Mouse (Mus musculus): Measurements from ENCODE around the gene Mpi.

The Mpi gene

DNA sequence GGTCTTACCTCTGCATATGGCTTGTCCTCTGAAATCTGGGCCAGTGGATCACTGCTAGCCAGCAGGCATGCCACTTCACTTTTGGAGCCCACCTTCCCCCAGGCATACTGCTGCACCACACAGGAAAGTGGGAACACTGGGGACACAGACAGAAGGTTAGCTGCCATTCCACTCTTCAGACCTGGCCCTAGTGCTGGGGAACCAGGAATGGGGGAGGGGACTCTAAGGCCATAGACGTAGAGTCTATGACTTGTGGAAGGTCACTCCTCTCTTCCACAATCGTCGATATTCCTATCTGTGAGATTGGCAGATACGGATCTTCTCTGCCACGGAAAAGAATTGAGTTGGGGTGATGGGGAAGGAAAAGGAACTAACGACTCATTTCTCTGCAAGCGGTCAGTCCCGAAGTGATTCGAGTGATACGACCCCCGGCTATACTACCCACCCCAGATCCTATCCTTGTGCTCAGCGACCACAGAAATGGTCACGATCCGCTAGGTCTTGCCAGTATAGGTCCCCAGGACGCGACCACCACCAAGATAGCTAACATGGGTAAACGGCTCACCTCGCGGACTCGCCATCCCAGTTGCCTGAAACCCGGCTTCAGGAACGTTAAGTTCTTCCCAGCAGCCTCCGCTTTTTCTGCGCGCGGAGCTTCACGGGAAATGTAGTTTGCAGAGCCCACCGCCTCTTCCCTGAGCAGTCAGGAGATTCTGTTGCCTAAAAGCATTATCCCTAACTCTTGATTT is at the start of gene Mpi:
Mpi (minus strand) TSS at position 625 of the 749 bp plus-strand sequence.
- DNase-seq, result peak in 1 of 2 experiments; percentile 33

DNA sequence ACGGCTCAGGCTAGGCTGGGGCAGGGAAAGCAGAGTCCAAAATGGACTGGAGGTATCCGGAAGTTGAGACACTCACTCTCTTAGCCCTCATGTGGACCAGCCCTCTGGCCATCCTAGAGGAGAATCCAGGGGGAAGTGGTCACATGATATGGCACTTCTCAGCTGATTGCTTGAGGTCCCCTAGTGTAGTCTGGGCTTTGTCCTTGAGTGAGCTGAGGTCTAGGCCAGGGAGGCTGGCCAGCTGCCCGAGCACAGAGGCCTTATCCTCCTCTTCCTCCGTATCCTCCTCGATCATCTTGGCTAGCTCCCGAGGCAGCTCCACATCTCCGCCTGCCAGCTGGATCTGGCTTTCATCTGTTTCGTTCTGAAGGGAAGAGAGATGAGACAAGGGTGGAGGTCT is 49.5 kb upstream of the Mpi start:
- no peak for DNase-seq

DNA sequence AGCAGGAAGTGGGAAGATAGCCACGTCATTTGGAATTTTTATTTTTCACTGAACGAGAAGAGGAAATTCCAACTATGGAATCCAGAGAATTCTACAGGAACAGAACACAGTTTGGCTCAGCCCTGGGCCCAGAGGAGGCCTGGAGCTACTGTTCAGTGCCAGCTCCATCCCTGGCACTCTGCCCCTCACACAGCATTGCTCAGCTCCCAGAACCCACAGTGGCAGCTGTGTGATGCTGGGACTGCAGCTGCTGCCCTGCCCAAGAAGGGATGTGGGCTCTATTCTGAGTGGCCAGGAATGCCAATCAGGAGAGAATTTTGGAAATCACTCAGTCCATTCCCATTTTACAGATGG is 48.8 kb upstream of the Mpi start:
- no peak for DNase-seq

DNA sequence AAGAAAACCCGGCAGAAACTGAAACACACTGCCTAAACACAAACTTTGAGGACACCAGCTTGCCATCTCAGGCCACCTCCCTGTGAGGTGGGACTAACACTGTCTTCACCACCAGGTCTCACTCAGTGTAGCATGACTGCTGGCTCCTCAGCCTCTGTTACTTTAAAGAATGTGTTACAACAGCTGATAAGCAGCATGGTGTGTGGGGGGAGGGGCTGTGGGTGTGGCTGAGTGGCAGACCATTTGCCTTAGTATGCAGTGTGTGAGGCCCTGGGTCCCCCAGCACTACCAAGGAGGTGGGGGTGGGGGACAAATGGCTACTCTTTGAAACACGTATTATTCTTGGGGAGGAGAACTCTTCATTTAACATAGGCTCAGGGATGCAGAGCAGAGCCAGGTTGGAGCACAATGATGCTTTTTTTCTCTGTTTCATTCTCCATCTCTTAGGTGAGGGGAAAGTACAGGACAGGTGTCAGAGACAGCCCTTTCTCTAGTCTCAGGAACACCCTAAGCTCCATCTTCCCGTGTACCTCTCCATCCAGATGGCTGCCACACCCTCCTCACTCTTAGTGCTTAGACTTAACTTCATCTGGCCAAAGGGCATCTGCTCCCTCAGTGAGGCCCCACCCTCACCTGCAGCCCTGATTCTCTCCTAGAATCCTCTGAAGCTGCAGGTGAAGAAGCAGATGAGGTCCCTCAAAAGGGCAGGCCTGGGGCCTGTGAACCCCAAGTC is 48.2 kb upstream of the Mpi start:
- no peak for DNase-seq

DNA sequence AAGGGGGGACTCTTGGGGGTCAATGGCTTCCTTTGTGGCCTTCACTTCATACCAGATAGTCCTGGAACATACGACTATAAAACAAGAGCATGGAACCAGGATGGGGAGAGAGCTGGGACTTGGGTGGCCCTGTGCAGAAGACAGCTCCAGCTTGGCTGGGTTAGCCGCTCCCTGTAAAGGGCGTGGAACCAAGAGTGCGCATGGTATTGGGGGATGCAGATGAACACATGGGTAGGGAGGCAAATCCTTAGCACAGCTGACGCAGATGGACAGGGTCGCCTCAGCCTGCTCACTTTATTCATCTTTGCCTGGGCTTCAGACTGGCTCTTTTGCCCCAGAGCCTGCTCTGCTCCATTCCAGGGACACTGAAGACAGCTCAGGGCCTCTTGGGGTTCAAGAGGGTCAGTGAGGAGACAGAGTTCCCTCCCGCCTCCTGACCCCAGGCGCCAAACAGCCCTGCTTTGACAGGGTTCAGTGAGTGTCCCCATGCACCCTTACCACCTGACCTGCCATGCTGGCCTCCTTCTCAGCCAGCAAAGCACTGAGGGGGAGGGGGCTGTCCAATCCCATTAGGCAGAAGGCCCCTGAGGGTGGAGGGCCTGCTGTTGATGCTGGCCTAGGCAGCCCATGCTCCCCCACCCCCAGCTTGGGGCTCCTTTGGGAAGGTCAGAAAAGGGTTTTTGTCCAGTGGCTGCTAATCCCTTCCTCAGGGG is 46.4 kb upstream of the Mpi start:
- DNase-seq, result no peak

DNA sequence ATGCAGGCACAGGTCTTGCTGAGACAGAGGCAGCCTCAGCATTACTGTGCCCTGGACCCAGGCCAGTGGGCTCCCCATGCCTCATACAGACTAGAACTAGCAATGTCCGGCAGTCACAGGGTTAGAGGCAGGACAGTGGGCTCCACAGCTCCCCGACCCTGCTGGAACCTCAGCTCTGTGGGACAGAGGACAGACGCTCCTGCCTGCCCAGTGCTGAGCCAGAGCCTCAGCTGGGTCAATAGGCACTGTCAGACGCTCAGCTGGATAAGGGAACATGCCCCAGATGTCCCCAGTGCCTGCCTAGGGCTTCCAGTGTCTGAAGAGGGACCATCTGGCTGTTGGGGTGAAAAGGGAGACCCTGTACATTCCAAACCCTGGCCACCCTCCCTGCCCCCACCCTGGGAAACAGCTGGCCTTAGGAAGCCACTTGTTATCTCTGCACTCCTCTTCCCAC is 45.4 kb upstream of the Mpi start:
- no peak for DNase-seq

DNA sequence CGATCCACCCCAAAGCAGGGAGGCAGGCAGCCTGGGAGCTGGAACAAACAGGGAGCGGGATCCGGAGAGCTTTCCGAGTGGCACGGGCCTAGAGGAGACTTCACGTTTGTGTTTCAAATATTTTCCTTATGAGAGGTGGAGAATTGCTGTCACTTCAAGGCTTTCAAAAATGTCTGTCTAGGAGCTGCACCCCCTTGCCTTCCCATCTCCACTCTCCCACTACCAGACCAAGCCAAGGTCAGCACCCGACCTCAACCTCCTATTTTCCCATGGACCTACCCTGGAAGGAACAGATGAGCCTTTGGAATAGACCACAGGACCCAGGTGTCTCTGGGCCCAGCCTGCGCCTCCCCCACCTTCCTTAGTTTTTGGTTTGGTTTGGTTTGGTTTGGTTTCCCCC is 44.7 kb upstream of the Mpi start:
- DNase-seq, result no peak

DNA sequence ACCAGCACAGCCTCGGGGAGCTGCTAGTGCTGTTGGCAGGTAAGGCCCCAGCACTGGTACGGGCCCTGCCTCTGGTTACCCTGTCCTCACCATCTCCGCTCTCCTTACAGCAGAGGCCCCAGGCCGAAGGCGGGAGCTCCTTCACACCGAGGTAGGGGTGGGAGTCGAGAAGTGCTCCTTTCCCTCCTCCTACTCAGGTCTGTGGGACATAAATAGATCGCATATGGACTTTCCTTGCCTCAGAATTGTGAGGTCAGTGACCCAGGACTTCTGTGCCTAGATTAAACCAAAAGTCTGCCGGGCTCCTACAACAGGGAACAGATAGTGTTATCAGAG is 41.6 kb upstream of the Mpi start:
- DNase-seq, result no peak

DNA sequence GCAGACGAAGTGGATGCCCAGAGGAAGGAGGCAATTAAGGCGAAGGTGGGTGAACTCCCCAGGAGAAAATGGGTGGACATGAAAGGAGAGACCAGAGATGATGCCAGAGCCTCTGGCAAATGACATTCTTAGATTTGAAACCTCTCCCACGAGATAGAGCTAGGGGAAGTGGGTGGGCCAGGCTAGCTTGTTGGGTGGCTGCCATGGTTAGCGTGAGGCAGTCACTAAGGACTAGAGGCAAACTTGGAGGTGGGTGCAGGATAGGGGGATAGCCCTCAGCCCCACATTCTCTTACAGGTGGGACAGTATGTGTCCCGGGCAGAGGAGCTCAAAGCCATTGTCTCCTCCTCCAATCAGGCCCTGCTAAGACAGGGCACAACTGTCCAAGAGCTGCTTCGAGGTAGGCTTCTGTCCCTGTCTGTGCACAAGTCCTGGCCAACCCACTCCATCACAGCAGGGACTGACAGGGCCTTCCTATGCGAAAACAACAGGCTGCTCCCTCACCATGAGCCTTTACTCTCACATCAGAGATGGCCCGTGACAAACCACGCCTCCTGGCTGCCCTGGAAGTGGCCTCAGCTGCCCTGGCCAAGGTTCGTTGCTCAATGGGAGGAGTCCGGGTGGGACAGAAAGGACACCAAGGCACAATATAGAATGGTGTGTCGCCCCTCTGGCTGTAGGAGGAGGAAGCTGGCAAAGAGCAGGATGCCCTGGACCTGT is 41.1 kb upstream of the Mpi start:
- DNase-seq, result no peak

DNA sequence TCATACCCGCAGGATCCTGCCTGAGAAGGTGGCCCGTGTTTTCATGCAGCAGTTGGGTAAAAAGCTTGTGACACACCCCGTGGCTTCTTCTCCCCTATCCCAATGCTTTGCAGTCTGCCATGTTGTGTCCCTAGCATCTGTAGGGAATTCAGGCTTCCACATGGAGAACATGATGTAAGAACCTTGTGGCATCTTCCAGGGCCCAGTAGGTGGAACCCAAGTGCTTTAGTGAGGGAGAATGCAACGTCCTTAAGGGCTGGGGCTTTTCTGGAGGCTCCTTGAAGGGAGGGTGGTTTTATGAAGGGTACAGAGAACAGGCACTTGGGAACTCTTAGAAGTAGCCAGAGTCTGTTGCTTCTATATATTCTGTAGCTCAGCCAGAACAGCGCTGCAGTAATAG is 38.2 kb upstream of the Mpi start:
- no peak for DNase-seq

DNA sequence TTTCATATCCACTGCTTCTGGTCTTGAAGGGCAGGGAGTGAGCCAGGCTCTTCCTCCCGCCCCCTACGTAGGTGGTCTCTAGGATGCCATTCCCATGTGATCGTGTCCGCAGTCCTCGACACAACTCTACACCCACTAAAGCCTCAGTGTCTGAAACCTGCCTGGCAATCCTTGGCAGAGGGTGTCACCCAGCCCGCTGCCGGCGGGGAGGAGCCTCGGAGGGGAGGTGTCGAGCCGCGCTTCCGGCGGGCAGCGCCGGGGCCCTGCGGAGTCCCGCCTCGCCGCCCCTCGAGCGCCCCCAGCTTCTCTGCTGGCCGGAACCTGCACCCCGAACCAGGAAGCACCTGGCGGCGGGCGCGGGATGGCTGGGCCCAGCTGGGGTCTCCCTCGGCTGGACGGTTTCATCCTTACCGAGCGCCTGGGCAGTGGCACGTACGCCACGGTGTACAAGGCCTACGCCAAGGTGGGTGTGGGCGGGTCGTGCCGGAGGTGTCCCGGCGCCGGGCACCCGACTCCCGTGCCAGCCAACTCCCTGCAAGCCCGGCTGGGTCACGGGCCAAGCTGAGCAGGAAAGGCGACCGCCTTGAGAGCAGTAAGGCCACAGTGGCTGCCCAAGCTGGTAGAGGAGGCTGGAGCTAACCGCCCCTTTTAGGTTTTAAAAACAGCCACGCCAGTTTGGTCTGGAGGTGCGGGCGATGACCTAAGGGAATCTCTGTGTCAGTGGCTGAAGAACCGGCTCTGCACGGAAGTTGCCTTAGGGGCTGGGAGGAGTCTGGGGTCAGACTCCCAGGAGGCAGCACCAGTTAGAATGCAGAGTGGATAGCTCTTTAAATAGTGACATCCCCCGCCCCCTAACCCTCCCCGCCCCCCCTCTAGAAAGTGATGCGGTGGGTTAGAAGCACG is 36.9 kb upstream of the Mpi start, which contains the start of gene Ulk3:
Ulk3 (plus strand) TSS at position 229 of the 903 bp plus-strand sequence.
- peak; percentile 84 for DNase-seq

DNA sequence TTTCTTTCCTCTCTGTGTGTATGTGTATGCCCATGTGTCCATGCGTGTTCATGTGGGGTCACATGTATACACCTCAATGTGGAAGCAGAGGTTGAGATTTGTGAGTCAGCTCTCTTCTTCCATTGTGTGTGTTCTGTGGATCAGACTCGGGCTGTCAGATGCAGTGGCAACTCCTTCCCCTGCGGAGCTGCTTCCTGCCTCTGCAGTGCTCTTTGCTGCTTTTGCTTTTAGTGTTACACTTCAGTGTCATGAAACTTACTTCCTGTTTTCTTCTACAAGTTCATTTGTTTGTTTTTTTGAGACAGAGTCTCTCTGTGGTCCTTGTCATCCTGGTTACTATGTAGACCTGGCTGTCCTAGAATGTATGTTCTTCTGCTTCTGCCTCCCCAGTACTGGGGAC is 32.4 kb upstream of the Mpi start:
- no peak for DNase-seq

DNA sequence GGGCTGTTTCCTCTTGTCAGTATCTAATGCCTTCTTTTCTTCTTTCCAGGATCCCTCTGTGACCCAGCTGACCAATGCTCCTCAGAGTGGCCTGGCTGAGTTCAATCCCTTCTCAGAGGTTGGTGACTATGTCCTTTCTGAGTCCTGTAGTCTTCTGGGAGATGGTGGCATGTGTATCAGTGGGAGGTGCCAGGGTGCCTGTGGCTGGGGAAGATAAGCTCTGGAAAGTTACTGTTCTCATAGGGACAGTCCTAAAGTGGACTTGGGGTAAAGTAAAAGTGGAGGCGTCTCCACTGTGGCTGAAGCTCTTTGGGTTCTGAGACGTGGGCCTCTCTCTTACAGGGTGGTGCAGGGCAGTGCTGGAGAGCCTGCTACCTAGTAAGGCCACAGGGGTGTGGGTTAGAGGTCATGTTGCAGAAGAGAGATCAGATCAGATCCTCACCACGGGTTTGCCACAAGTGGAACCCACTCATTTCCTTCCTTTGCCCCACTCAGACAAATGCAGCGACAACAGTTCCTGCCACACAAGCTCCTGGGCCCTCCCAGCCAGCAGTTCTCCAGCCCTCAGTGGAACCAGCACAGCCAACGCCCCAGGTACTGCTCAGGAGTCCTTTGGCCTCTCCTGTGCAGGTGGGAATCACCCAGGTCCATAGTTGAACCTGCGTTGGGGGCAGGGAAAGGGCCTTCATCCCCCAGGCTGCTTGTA is 24.7 kb upstream of the Mpi start:
- no peak for DNase-seq

DNA sequence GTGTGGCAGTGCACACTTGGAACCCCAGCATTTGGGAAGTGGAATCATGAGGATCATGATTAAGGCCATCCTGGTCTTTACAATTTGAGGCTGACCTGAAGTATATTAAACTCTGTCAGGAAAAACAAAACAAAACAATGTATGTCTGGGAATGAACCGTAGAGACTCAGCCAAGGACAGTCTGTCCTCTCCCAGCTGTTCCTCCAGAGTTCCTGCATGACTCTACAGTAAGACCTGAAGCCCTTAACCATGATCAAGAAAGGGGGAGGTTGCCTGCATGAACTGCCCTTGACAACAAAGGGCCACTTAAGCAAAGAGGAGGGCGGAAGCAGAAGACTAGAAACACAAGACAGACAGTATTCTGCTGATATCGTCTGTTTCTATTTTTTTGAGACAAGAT is 23.0 kb upstream of the Mpi start:
- DNase-seq, result no peak

DNA sequence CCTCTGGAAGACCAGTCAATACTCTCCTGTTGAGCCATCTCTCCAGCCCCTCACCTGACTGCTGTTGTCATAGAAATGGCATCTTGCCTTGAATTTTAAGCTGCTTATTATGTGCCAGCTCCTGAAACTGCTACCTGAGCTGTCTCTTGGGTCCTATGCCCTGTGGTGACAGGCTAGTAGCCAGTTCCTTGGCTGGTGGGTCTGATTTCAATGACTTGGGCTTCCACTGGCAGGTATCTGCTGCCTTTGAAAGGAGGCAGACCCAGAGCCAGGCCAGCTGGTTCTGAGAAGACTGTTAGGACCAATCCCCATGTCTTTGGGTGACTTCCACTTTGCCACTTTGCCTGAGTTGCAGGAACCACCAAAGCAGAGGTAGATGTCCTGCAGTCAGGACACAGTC is 21.8 kb upstream of the Mpi start:
- no peak for DNase-seq

DNA sequence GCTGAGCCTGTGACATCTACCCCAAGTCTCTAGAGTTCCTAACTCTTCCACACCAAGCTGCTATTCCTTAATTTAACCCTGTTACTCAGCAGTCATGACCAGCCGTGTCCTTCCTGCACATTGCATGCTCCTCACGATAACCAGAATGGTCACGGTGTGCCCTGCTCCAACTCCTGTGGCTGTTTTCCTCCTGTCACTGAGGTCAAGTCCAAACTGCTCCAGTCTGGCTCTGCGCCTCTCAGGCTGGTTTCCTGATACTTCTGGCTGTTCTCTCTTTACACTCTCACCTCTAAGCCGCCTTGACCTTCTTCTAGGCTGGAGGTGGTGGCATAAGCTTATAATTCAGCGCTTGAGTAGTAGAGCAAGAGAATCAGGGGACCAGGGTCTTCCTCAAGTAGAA is 15.9 kb upstream of the Mpi start:
- DNase-seq, result no peak

DNA sequence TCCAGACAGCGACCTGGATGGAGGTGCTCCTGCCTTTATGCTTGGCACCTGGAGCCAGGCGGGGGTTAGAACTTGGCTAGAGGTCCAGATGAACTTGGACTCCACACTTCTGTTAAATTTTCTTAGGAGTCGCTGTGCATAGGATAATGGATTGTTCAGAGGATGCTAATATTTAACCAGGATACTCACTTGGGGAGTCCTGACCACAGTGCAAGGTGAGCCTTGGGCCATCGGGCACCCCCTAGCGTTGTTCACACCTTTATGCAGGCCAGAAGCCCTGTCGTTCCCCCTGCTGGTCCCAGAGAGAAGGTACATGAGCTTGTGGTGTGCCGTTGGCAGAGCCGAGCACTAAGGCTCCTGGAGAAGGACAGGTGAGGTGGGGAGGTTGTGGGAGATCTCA is 14.3 kb upstream of the Mpi start:
- no peak for DNase-seq

DNA sequence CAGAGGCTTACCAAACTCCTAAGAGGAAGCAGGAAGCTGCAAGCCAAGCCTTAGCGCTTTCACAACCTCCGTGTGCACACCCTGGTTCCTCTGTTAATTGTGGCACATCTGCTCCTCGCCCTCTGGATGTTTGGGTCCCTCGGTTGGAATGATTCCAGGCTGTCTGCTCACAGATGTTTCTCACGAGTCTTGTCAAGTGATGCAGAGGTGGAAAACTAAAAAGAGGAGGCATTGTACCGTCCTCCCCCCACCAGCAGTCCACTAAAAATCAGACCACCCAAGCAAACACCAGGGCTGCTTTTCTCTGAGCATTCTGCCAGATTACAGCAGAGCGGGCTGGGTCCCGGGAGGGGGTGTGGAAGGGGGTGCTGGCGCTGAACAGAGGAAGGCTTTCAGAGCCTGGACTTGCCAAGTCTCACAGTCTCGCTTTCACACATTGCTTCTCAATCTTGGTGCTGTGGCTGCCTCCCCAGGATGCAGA is 13.2 kb upstream of the Mpi start:
- no peak for DNase-seq

DNA sequence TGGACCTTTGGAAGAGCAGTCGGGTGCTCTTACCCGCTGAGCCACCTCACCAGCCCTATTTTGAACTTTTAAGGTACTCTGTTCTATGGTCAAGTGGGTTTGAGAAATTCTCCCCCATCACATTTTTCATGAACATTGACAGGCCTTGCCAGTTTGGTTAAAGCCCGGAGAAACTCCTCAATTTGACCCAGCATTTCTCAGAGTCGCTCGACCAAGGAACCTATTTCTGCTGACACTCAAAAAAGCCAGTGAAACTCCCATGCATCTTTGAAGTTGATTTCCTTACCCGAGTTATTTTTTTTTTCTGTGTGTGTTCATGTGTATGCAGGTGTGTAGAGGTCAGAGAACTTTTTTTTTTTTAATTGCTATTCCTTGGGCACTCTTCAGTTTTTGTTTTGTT is 12.0 kb upstream of the Mpi start:
- DNase-seq, result no peak

DNA sequence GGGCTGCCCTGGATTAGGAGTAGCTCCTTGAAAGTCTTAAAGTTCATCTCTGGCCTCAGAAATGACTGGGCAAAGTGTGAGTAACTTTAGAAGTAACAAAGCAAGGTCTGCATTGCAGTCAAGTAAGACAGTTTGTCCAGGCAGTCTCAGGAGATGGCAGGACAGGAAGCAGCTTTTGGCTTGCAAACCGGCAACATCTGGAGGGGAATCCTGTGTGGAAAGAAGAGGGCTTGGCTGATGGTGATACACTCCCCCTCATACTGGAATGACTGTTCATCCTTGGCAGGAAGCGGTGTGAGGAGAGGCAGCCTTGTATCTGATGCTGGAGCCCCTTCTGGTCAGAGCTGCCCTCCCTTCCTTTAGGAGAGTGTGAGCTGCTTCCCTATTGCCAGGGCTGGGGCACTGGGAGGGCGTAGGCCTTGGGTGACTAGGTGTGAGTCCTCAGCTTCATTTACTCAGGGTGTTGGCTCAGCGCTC is 10.4 kb upstream of the Mpi start:
- no peak for DNase-seq

DNA sequence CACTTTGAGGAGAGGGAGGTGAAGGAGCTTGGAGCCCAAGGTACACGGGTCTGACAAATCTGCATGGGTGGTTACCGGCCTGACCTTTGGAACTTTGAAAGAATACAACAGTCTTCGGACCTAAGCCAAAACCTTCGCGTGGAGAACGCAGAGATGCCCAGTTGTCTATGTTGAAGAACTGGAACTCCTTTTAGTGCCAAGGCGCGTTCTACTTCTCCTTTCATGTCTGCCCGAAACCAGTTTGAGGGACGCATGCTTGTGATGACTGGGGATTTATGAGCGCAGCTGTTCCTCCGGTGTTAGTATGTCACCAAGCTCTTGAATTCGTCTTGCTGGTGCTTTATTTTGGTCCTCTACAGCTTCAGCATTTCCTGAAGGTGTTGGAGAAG is 9.1 kb upstream of the Mpi start:
- DNase-seq, result no peak
